Mouse (Mus musculus): ENCODE results near the gene S100a3. TPM values are rescaled to one million over a fixed set of nuclear protein-coding genes. Genes with fewer than 3 reads are reported as not detected.

Gene S100a3
- polyA plus RNA-seq, 1 experiment from 2014 or later, result not detected

DNA sequence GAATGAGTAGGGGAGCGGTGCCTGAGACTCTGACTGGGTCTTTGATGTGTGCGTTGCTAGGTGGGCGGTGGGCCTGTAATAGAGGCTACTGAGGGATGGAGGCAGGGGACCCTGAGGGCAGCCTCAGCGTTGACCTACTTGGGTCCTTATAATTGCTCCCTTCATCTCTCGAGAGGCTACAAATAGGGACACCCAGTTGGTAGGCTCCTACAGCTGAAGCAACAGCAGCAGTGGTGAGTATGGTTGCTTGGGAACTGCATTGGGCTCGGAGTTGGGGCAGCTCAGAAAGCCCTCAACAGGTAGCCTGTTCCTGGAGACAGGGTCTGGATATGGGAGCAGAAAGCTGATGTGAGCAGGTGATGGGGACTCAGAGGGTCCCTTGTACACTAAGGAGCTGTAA, 39.7 kb downstream of the S100a3 start:
- 61% methylated on average over 6 of the region's 6 CpGs for WGBS
- no peaks in the 10 kb centered on the region for H3K9me3 ChIP-seq (ENCODE audit: control insufficient read depth, low read length)
- H3K4me3 ChIP-seq (ENCODE audit: low read depth, low read length), result no peak overlapping the region
- H3K4me1 ChIP-seq (ENCODE audit: control insufficient read depth, insufficient read depth, low read length), result 0 out of 2 replicates have a peak, but pooled peaks cover 2% of the 10 kb centered on the region
- ATAC-seq (ENCODE audit: insufficient number of reproducible peaks, low FRiP score, low TSS enrichment, low read depth) (no peak), DNase-seq (ENCODE audit: low spot score) (no peak)
- H3K4me2 ChIP-seq (ENCODE audit: low read depth, severe bottlenecking), result no peak overlapping the region
- H3K27me3 ChIP-seq (ENCODE audit: control insufficient read depth, insufficient read depth, low read length), result no peaks in the 10 kb centered on the region
- H3K36me3 ChIP-seq (ENCODE audit: control insufficient read depth, insufficient read depth, low read length), result no peaks in the 10 kb centered on the region
- H3K27ac ChIP-seq (replicated peaks; ENCODE audit: low read depth, low read length), result no peak overlapping the region
- H3K9ac ChIP-seq (ENCODE audit: low read length), result no peak overlapping the region

DNA sequence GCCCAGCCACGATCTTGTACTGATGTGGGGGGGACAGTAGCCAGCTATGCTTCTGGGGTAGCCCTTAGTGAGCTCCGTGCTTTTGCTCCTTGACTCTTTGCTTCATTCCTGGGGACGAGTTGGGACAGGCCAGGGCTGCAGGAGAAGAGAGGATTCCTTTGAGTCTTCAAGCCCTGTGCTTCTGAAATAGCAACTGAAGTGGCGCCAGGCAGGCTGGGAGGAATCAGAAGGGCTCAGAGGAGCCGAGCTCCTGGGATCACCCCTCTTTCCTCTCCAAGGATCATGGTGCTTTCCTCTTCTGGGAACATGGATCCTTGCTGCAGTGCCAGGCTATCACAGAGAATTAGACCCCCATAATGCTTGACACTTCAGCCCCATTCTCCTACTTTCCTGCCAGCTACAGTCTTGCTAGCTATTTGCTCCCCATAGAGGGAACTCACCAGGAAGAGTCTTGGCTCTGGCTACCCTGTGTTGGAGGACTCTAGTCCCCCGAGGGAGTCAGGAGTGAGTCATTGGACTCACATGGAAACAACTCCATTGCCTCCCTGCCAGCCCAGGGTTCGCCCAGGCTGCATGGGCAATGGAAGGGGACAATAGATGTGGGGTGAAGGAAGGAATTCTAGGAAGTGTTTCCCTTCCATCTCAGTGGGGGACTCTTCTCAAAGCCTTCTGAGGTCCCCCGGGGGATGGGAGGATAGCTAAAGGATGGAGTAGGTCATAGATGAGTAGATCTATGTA, 40.2 kb downstream of the S100a3 start:
- no peak overlapping the region for H3K9ac ChIP-seq (ENCODE audit: low read length)
- H3K4me3 ChIP-seq (ENCODE audit: low read depth, low read length), result no peak overlapping the region
- H3K9me3 ChIP-seq (ENCODE audit: control insufficient read depth, low read length), result no peaks in the 10 kb centered on the region
- H3K36me3 ChIP-seq (ENCODE audit: control insufficient read depth, insufficient read depth, low read length), result no peaks in the 10 kb centered on the region
- ATAC-seq (ENCODE audit: insufficient number of reproducible peaks, low FRiP score, low TSS enrichment, low read depth) (no peak), DNase-seq (ENCODE audit: low spot score) (no peak)
- H3K4me1 ChIP-seq (ENCODE audit: control insufficient read depth, insufficient read depth, low read length), result peaks cover 2% of the 10 kb centered on the region; the same call in 1 of the 2 replicates
- H3K27ac ChIP-seq (replicated peaks; ENCODE audit: low read depth, low read length), result no peak overlapping the region
- no peak overlapping the region for H3K4me2 ChIP-seq (ENCODE audit: low read depth, severe bottlenecking)
- 82% methylated on average over 8 of the region's 8 CpGs for WGBS
- no peaks in the 10 kb centered on the region for H3K27me3 ChIP-seq (ENCODE audit: control insufficient read depth, insufficient read depth, low read length)

DNA sequence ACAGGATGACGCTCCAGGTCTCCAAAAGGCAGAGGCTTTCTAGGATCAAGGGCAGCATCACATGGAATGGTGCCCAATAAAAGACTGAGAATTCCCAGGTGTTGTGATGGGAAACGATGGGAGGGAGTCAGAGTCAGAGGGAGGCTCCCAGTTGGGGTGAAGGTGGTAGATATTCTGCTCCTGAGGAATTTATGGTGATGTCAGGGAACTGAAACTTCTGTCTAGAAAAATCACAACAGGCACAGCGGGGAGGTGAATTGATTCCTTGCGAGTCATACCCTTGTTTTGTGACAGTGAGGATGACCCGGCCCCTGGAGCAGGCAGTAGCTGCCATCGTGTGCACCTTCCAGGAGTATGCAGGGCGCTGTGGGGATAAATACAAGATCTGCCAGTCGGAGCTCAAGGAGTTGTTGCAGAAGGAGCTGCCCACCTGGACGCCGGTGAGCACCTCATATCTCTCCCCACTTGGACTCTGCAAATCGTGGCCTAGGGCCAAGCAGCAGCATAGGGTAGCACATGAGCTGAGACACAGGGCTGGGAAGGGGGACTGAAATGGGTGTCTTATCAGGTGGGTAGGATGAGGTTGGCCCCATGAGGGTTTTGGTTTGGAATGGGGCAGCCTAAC, 41.2 kb downstream of the S100a3 start, which contains the start of gene Gm42674:
Gene Gm42674, plus strand, starts transcription at position 419 of the 625 bp plus-strand sequence.
- peaks cover 2% of the 10 kb centered on the region; the same call in 1 of the 2 replicates for H3K4me1 ChIP-seq (ENCODE audit: control insufficient read depth, insufficient read depth, low read length)

DNA sequence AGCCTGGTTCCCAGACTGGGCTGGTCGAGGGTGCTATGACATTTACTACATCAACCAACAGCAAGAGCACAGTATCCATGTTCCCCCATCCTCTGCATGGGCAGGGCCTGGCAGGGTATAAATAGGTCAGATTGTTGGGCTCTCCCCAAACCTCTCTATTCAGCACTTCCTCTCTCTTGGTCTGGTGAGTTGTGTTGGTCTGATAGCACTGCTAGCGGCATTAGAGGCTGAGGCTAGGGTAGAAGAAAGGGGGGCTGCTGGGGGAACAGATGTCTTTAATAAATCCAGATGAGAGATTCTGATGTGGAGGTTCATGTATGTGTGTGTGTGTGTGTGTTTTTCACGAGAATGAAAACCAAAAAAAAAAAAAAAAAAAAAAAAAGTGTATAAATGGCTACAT, 43.2 kb downstream of the S100a3 start, which contains the start of gene S100a4:
Gene S100a4, plus strand, starts transcription at position 149 of the 400 bp plus-strand sequence.
- Histone ChIP-seq H3K36me3 (ENCODE audit: control insufficient read depth, insufficient read depth, low read length) (no peaks in the 10 kb centered on the region), H3K9ac (ENCODE audit: low read length) (no peak within 1 kb of the TSS), H3K4me2 (ENCODE audit: low read depth, severe bottlenecking) (no peak within 1 kb of the TSS), H3K9me3 (ENCODE audit: control insufficient read depth, low read length) (no peaks in the 10 kb centered on the region), H3K27me3 (ENCODE audit: control insufficient read depth, insufficient read depth, low read length) (no peaks in the 10 kb centered on the region), H3K4me3 (ENCODE audit: low read depth, low read length) (no peak within 1 kb of the TSS), H3K4me1 (ENCODE audit: control insufficient read depth, insufficient read depth, low read length) (peaks cover 2% of the 10 kb centered on the region; the same call in 1 of the 2 replicates), H3K27ac (replicated peaks; ENCODE audit: low read depth, low read length) (no peak within 1 kb of the TSS)
- 34% methylated on average over 3 of the region's 3 CpGs for WGBS
- ATAC-seq (ENCODE audit: insufficient number of reproducible peaks, low FRiP score, low TSS enrichment, low read depth) (peak; percentile 26; the same call in 1 of the 2 replicates), DNase-seq (ENCODE audit: low spot score) (peak; percentile 41)

More for the DNA sequence above, 41.2 kb downstream of the S100a3 start, which contains the start of gene Gm42674:
- H3K27me3 ChIP-seq (ENCODE audit: control insufficient read depth, insufficient read depth, low read length), result no peaks in the 10 kb centered on the region
- no peak for DNase-seq (ENCODE audit: low spot score)
- H3K9me3 ChIP-seq (ENCODE audit: control insufficient read depth, low read length), result no peaks in the 10 kb centered on the region
- H3K27ac ChIP-seq (replicated peaks; ENCODE audit: low read depth, low read length), result no peak within 1 kb of the TSS
- no peak within 1 kb of the TSS for H3K4me3 ChIP-seq (ENCODE audit: low read depth, low read length)
- WGBS, result 80% methylated on average over 11 of the region's 11 CpGs
- H3K9ac ChIP-seq (ENCODE audit: low read length), result no peak within 1 kb of the TSS
- H3K36me3 ChIP-seq (ENCODE audit: control insufficient read depth, insufficient read depth, low read length), result no peaks in the 10 kb centered on the region
- no peak within 1 kb of the TSS for H3K4me2 ChIP-seq (ENCODE audit: low read depth, severe bottlenecking)
- ATAC-seq (ENCODE audit: insufficient number of reproducible peaks, low FRiP score, low TSS enrichment, low read depth), result no peak

DNA sequence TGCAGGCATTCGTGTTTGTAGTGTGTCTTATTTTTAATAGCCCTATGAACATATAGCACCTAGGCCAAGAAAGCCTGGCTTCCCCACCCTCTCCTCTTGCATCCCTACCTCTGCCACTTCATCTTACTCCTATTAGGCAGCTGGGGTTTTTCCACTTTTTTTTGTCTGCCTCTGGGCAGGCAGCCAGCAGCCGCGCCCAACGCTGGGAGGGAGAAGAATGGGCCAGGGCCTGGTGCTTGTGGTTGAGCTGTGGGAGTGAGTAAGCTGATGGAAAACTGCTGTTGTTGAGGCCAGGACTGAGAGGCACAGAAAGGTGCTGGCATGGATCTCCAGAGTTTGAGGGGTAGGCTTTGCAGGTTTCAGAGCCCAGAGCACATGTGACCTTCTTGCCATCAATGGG, 44.0 kb downstream of the S100a3 start:
- peaks cover 2% of the 10 kb centered on the region; the same call in 1 of the 2 replicates for H3K4me1 ChIP-seq (ENCODE audit: control insufficient read depth, insufficient read depth, low read length)
- H3K4me3 ChIP-seq (ENCODE audit: low read depth, low read length), result no peak overlapping the region
- DNase-seq (ENCODE audit: low spot score) (peak; percentile 51), ATAC-seq (ENCODE audit: insufficient number of reproducible peaks, low FRiP score, low TSS enrichment, low read depth) (peak; percentile 42; the same call in 1 of the 2 replicates)
- no peak overlapping the region for H3K9ac ChIP-seq (ENCODE audit: low read length)
- no peaks in the 10 kb centered on the region for H3K9me3 ChIP-seq (ENCODE audit: control insufficient read depth, low read length)
- WGBS, result 75% methylated on average over 4 of the region's 4 CpGs
- H3K4me2 ChIP-seq (ENCODE audit: low read depth, severe bottlenecking), result no peak overlapping the region
- no peaks in the 10 kb centered on the region for H3K36me3 ChIP-seq (ENCODE audit: control insufficient read depth, insufficient read depth, low read length)
- H3K27me3 ChIP-seq (ENCODE audit: control insufficient read depth, insufficient read depth, low read length), result no peaks in the 10 kb centered on the region
- H3K27ac ChIP-seq (replicated peaks; ENCODE audit: low read depth, low read length), result no peak overlapping the region

DNA sequence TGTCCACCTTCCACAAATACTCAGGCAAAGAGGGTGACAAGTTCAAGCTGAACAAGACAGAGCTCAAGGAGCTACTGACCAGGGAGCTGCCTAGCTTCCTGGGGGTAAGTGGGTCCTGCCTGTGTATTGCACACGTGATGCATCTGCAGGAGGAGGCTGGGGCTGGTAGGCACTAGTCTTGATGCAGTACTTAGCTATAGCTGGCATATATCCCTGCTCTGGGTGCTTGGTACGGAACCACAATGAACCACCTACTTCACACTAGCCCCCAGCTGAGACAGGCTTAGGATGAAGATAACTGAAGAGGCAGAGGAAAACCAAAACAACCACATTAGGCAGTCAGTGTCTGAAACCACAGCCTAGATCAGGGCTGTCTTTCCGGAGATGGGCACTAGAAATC, 44.7 kb downstream of the S100a3 start:
- no peaks in the 10 kb centered on the region for H3K27me3 ChIP-seq (ENCODE audit: control insufficient read depth, insufficient read depth, low read length)
- DNase-seq (ENCODE audit: low spot score), result no peak
- H3K4me2 ChIP-seq (ENCODE audit: low read depth, severe bottlenecking), result no peak overlapping the region
- no peak overlapping the region for H3K9ac ChIP-seq (ENCODE audit: low read length)
- no peak overlapping the region for H3K4me3 ChIP-seq (ENCODE audit: low read depth, low read length)
- ATAC-seq (ENCODE audit: insufficient number of reproducible peaks, low FRiP score, low TSS enrichment, low read depth), result no peak
- peaks cover 2% of the 10 kb centered on the region; the same call in 1 of the 2 replicates for H3K4me1 ChIP-seq (ENCODE audit: control insufficient read depth, insufficient read depth, low read length)
- WGBS, result 87% methylated on average over 3 of the region's 3 CpGs
- H3K36me3 ChIP-seq (ENCODE audit: control insufficient read depth, insufficient read depth, low read length), result no peaks in the 10 kb centered on the region
- H3K27ac ChIP-seq (replicated peaks; ENCODE audit: low read depth, low read length), result no peak overlapping the region; the same call in 1 of the 2 replicates
- no peaks in the 10 kb centered on the region for H3K9me3 ChIP-seq (ENCODE audit: control insufficient read depth, low read length)

DNA sequence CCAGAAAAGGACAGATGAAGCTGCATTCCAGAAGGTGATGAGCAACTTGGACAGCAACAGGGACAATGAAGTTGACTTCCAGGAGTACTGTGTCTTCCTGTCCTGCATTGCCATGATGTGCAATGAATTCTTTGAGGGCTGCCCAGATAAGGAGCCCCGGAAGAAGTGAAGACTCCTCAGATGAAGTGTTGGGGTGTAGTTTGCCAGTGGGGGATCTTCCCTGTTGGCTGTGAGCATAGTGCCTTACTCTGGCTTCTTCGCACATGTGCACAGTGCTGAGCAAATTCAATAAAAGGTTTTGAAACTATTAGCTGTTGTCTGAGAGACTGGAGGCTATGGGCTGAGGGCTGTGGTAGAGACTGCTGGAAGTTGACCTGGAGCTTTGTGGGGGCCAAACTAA, 45.4 kb downstream of the S100a3 start:
- peaks cover 2% of the 10 kb centered on the region; the same call in 1 of the 2 replicates for H3K4me1 ChIP-seq (ENCODE audit: control insufficient read depth, insufficient read depth, low read length)
- no peaks in the 10 kb centered on the region for H3K36me3 ChIP-seq (ENCODE audit: control insufficient read depth, insufficient read depth, low read length)
- peak overlapping the region; percentile 24 for H3K27ac ChIP-seq (replicated peaks; ENCODE audit: low read depth, low read length)
- DNase-seq (ENCODE audit: low spot score) (no peak), ATAC-seq (ENCODE audit: insufficient number of reproducible peaks, low FRiP score, low TSS enrichment, low read depth) (no peak)
- no peak overlapping the region for H3K4me3 ChIP-seq (ENCODE audit: low read depth, low read length)
- 75% methylated on average over 2 of the region's 2 CpGs for WGBS
- no peak overlapping the region for H3K4me2 ChIP-seq (ENCODE audit: low read depth, severe bottlenecking)
- H3K9me3 ChIP-seq (ENCODE audit: control insufficient read depth, low read length), result no peaks in the 10 kb centered on the region
- H3K9ac ChIP-seq (ENCODE audit: low read length), result no peak overlapping the region
- no peaks in the 10 kb centered on the region for H3K27me3 ChIP-seq (ENCODE audit: control insufficient read depth, insufficient read depth, low read length)

DNA sequence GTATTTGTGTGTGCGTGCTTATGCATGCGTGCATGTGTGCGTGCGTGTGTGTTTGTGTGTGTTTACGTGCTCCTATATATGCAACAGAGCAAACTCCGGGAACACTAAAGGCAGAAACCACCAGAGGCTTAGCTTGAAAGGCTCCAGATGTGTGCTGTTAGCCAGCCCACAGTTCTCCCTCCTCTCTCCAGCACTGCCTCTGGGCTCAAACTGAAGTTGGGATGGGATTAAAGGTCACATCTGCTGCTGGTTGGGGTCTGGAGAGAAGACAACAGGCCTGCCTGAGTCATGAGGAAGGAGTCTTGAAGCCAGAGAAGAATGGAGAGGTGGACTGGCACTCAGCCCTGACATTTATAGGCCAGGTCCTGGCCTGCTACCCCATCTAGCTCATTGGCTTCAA, 45.8 kb downstream of the S100a3 start:
- WGBS, result 69% methylated on average over 6 of the region's 6 CpGs

More for the DNA sequence above, 45.8 kb downstream of the S100a3 start:
- DNase-seq (ENCODE audit: low spot score) (peak; percentile 63), ATAC-seq (ENCODE audit: insufficient number of reproducible peaks, low FRiP score, low TSS enrichment, low read depth) (peak; percentile 44; the same call in 1 of the 2 replicates)
- peak overlapping the region; percentile 24 for H3K27ac ChIP-seq (replicated peaks; ENCODE audit: low read depth, low read length)
- H3K9ac ChIP-seq (ENCODE audit: low read length), result no peak overlapping the region
- H3K9me3 ChIP-seq (ENCODE audit: control insufficient read depth, low read length), result no peaks in the 10 kb centered on the region
- H3K36me3 ChIP-seq (ENCODE audit: control insufficient read depth, insufficient read depth, low read length), result no peaks in the 10 kb centered on the region
- H3K27me3 ChIP-seq (ENCODE audit: control insufficient read depth, insufficient read depth, low read length), result no peaks in the 10 kb centered on the region
- H3K4me2 ChIP-seq (ENCODE audit: low read depth, severe bottlenecking), result no peak overlapping the region
- no peak overlapping the region for H3K4me3 ChIP-seq (ENCODE audit: low read depth, low read length)
- H3K4me1 ChIP-seq (ENCODE audit: control insufficient read depth, insufficient read depth, low read length), result peaks cover 2% of the 10 kb centered on the region; the same call in 1 of the 2 replicates

Data from limb, embryonic 11.5 days (tissue).